Mouse (Mus musculus) v-Abl transformed pro-B cells (cell line): Measurements from ENCODE around the gene Ints7.

Experiments used
- in situ Hi-C, 2 experiments: fragments of 400-800 bp; cut with MboI; formaldehyde crosslinking; loops; one replicate each; pipeline ENCODE4 v1.15.1; 2025; ENCODE audit not compliant: unreplicated experiment in 2 of 2

The Ints7 gene

GRCm38 (mm10) chr1:191579524-191579923 is 4.1 kb downstream of the Ints7 start:
- in situ Hi-C loops = loop anchor here in 1 of 2 experiments (5.0 to 10.0 kb wide), 2 partner anchors 238 to 645 kb away; no protein-coding TSS in a partner anchor

- in situ Hi-C loops = loop anchor here (10.0 kb wide), 2 partner anchors 333 to 1133 kb away; no protein-coding TSS in a partner anchor
Observed at GRCm38 (mm10) chr1:191581641-191582040, 6.2 kb downstream of the Ints7 start.

GRCm38 (mm10) chr1:191583836-191584235 is 8.4 kb downstream of the Ints7 start:
- in situ Hi-C loops = loop anchor here (10.0 kb wide), 2 partner anchors 331 to 1131 kb away; no protein-coding TSS in a partner anchor

GRCm38 (mm10) chr1:191584483-191584882 is 9.0 kb downstream of the Ints7 start:
- in situ Hi-C loops = loop anchor here (10.0 kb wide), 2 partner anchors 330 to 1130 kb away; no protein-coding TSS in a partner anchor

GRCm38 (mm10) chr1:191585704-191586103 is 10.3 kb downstream of the Ints7 start:
- in situ Hi-C loops = loop anchor here (5.0 to 10.0 kb wide), 3 partner anchors 227 to 1129 kb away; no protein-coding TSS in a partner anchor

- in situ Hi-C loops = loop anchor here (5.0 to 10.0 kb wide), 3 partner anchors 225 to 1128 kb away; no protein-coding TSS in a partner anchor
Observed at GRCm38 (mm10) chr1:191587062-191587461, 11.6 kb downstream of the Ints7 start.

GRCm38 (mm10) chr1:191588749-191589148 is 13.3 kb downstream of the Ints7 start:
- in situ Hi-C loops = loop anchor here (5.0 to 10.0 kb wide), 3 partner anchors 224 to 1126 kb away; no protein-coding TSS in a partner anchor

GRCm38 (mm10) chr1:191592016-191592720 is 16.7 kb downstream of the Ints7 start:
- in situ Hi-C loops = loop anchor here in 1 of 2 experiments (5.0 kb wide), 1 partner anchor 130 kb away; no protein-coding TSS in a partner anchor

GRCm38 (mm10) chr1:191596076-191596475 is 20.6 kb downstream of the Ints7 start:
- in situ Hi-C loops = no loop called here

- in situ Hi-C loops = no loop called here
Observed at GRCm38 (mm10) chr1:191599210-191599609, 23.8 kb downstream of the Ints7 start.

GRCm38 (mm10) chr1:191604690-191605089 is 29.3 kb downstream of the Ints7 start:
- in situ Hi-C loops = loop anchor here in 1 of 2 experiments (5.0 kb wide), 1 partner anchor 118 kb away; no protein-coding TSS in a partner anchor

- in situ Hi-C loops = no loop called here
Observed at GRCm38 (mm10) chr1:191609051-191609450, 33.6 kb downstream of the Ints7 start.

GRCm38 (mm10) chr1:191609578-191609977 is 34.1 kb downstream of the Ints7 start:
- in situ Hi-C loops = no loop called here

- in situ Hi-C loops = no loop called here
Observed at GRCm38 (mm10) chr1:191610357-191610756, 34.9 kb downstream of the Ints7 start.

- in situ Hi-C loops = no loop called here
Observed at GRCm38 (mm10) chr1:191611686-191612085, 36.2 kb downstream of the Ints7 start.

- in situ Hi-C loops = no loop called here
Observed at GRCm38 (mm10) chr1:191612877-191613276, 37.4 kb downstream of the Ints7 start.

- in situ Hi-C loops = no loop called here
Observed at GRCm38 (mm10) chr1:191616245-191616644, 40.8 kb downstream of the Ints7 start.

- in situ Hi-C loops = no loop called here
Observed at GRCm38 (mm10) chr1:191617589-191617988, 42.2 kb downstream of the Ints7 start.

GRCm38 (mm10) chr1:191618067-191618766 is 42.8 kb downstream of the Ints7 start:
- in situ Hi-C loops = no loop called here

GRCm38 (mm10) chr1:191621096-191621495 is 45.7 kb downstream of the Ints7 start:
- in situ Hi-C loops = no loop called here

GRCm38 (mm10) chr1:191622801-191623200 is 47.4 kb downstream of the Ints7 start:
- in situ Hi-C loops = no loop called here
